Mouse (Mus musculus): ENCODE measurements at regions not wholly inside any gene's neighbourhood (a gene's known extent, or its start where the extent isn't known, plus 50 kb on each side); places are given as distances from the start of the nearest gene placed in this dataset.

GRCm38 (mm10) chr8:116215286-116215860 lies 289.4 kb upstream of the Dynlrb2 start:
- DNase-seq, result no peak

DNA sequence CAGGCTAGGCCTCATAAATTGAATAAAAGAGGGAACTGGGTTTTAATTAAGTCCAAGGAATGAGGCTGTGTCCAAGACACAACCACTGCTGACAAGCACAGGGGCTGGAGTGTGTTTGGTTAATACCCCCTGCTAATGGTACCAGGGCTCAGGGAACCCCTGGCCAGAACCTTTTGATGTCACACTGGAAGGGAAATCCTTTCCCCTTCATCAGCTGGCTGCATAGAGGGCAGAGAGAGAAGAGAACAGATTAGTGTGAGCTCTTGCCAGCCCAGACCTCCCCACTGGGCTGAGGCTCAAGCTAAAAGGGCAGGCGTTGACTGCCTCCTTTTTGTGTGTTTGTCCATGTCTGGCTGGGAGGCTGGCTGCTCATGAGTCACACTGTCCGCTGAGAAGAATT lies 301.1 kb upstream of the Dynlrb2 start:
- peak; percentile 8 to 12 for DNase-seq

- no peak for DNase-seq
Observed at GRCm38 (mm10) chr8:116200459-116200999, 304.2 kb upstream of the Dynlrb2 start.

GRCm38 (mm10) chr8:116196623-116197184 lies 308.1 kb upstream of the Dynlrb2 start:
- no peak for DNase-seq

DNA sequence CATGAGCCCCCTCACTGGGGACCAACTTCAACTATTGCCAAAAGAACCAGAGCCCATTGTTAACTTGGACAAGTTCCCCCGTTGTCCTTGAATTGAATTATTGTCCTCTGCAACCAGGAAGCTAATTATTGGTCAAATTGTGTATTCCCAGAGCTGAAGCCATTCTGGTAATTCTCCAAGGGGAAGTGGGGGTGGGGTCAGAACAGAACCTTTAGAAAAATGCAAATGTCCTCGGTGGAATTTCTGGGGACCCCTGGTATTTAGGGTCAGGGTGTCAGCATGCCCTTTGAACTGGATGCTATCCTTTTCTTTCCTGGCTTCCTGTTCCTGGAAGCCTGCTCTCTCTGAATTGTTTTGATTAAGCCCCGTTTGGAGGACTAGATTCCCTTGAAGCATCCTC lies 312.7 kb upstream of the Dynlrb2 start:
- DNase-seq, result no peak

- DNase-seq, result no peak
Observed at GRCm38 (mm10) chr8:116185206-116185605, 319.6 kb upstream of the Dynlrb2 start.

- DNase-seq, result no peak
Observed at GRCm38 (mm10) chr8:116184241-116184640, 320.5 kb upstream of the Dynlrb2 start.

DNA sequence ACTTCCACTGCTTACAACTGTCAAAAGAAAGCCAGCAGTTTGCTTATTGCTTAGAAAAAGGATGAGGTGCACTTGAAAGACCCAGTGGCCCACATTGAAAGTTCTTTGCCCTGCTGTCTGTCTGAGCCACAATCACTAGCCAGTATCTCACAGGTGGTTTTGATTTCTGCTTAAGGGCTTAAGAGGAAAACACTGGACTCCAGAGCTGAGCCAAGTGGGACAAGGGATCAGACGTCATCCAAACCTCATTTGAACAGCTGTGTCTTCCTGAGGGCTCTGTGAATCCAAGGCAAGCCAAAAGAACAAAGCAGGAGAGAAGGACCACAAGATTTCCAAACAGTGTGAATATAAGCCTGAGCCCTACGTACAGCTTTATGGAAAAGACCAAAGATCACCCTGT lies 326.8 kb upstream of the Dynlrb2 start:
- DNase-seq, result no peak

DNA sequence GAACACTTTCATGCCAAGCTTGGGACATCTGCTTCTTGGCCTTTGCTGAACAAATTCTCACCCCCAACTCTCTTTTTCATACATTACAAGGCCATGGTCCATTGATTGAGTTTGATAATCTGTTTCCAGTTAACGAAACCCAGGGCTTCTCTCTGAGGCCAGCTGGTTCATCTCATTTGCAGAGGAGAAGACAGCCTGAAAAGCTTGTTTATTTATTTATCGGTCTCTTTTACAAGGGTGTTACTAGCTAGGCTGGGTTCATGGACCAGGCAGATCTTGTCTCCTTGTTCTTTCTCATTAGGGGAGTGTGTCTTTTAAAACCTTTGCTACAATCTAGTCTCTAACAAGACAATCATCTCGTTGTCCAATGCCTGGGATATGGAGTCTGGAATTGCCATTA lies 329.9 kb upstream of the Dynlrb2 start:
- DNase-seq, result no peak

GRCm38 (mm10) chr8:116173961-116174360 lies 330.8 kb upstream of the Dynlrb2 start:
- DNase-seq, result no peak

GRCm38 (mm10) chr8:116167874-116168273 lies 336.9 kb upstream of the Dynlrb2 start:
- no peak for DNase-seq

- no peak for DNase-seq
Observed at GRCm38 (mm10) chr8:116164989-116165299, 339.8 kb upstream of the Dynlrb2 start.

DNA sequence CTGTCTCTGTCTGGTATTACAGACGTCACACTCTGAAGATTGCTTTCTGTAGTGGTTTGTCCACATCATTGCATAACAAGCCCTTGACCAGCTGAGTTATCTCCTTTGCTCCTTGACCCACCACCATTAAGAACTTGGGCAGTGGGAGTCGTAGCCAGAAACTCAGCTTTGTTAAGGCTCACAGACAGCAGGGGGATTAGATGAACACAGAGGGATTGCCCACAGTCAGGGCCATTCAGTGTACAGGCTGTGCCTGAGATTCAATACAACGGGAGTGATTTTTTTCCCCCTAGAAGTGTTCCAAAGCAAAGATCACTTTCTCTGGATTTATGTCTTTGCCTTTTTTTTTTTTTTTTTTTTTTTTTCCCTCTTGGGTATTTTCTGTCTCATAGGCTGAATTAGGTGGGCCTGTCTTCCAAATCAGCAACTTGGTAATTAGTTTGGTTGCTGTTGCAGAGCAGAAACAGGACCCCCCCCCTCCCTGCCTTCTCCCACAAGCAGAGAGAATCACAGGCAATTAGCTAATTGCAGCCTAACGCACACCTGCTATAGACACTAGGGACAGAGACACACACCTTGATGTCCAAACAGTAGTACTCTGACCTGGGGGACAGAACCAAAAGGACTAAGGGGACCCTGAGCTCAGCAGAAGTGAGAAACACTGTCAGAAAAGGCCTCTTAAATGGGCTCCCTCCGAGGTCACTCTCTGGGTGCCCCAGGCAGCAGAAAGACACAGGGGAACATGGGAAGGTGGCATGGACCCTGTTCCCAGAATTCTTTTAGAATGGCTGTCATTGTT lies 340.4 kb upstream of the Dynlrb2 start:
- no peak for DNase-seq

- no peak for DNase-seq
Observed at GRCm38 (mm10) chr8:116160932-116161331, 343.8 kb upstream of the Dynlrb2 start.

DNA sequence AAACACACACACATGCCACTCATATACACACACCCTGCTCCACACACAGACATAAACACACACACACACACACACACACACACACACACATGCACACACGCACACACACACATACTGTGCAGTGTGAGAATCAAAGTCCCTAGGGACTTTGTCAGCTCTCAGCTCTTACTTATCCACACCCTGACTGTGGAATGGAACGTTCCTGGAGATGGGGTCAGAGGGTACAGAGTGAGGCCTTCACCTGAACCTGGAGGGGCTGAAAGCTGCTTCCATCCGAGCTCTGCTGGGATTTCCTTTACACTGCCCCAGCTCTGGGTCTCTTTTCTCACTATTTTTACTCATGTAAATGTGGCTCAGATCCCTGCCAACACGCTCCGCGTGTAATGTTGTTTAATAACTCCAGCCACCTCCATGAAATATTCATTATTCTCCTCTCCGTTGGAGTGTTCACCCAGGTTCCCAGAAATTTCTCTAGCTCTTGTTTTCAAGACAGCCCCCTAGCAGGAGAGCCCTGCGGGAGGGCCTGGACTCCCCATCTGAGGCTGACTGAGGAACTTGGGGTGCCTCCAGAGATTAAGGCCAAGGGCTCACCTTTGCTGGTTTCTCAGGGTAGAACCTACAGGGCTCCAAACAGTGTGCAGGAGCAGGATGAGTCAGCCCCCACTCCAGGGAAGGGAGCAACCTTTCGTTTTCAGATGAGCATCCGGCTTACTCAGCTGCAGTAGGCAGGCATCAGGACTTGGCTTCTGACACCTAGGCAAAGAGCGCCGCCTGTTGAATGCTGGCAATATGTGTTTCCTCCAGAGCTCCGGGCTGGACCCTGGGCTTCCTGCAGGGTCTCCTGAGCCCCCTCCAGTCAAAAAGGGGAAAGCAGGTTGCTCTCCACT lies 360.8 kb upstream of the Dynlrb2 start:
- DNase-seq, result peak; percentile 79 to 80

- no peak for DNase-seq
Observed at GRCm38 (mm10) chr8:116141363-116141762, 363.4 kb upstream of the Dynlrb2 start.

DNA sequence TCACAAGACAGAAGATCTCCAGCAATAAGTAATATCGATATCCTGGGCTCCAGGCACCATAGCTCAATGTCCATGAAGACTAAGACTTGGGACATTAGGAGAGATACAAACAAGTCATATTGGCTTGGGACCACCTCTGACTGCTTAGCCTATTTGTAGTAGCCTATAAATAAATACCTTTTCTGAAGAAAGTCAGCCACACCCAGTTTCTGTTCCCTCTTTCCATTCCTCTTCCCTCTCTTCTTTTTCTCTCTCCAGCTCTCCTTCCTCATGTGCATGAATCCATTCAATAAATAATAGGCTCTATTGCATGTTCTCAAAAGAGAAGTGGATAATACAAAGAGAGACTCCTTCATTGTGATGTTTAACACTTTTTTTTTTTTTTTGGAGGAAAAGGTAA lies 364.8 kb upstream of the Dynlrb2 start:
- no peak for DNase-seq

DNA sequence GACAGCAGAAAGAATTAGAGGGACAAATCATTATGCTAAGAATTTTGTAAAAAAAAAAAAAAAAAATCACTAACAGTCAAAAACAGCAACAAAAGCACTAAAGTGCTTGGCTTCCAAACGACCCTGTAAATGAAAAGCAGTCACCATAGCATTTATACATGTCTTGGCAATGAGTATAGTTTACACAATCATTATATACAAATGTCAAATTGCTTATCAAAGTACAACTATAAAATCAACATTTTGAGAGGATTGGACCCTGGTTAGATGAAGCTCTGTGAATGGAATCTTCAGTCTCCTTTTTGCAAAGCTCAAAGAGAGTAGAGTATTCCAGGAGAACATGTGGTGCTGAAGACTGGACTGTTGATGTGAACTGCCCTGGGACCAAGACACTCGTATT lies 367.0 kb upstream of the Dynlrb2 start:
- no peak for DNase-seq

DNA sequence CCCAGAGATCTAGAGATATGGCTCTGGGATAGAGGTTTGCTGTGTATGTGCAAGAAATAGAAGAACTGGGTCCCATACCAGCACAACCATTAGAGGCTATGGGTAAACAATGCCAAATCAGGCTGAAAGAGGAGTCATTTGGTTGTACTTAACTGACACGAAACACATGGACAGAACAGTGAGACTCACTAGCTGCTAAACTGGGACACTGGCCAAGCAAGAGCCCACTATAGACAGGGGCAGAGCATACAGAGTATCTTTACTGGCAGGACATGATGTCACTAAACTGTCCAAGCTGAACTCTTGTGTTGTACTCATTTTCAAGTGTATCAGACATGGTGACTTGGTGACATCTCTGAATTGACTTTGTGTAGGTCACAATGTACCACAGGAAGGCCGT lies 371.3 kb upstream of the Dynlrb2 start:
- no peak for DNase-seq

DNA sequence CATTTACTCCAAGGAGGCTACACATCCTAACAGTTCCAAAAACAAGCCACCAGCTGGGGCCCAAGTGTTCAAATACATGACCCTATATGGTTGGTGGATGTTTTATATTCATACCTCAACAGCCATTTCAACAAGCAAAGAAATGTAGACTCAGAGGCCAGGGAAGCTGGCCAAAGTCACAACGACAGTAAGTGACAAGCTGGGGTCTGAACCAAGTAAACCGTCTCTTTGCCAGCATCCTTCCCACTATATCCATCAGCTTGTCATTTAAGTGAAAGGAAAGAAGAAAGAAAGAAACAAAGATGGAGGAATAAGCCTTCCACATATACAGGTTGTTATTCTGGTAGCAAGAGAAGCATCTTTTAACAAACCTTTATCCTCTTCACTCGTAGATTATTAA lies 371.7 kb upstream of the Dynlrb2 start:
- DNase-seq, result no peak

DNA sequence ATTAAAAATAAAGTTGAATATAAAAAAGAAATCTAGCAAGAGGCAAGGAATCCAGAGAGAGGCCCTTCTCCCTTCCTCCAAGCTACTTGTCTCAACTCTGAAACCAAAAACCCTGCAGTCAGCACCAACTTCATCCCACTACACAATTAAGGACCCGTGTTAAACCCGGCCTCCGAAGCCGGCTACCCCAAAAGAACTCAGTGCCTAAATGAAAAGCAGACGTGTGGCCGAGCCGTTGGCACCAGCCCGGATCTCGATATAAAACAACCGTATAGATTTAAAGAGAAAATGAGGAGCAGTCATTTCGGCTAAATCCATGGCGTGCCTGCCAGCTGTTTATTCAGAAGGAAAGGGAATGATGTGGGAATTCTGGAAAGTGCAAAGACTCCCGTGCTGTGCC lies 384.7 kb upstream of the Dynlrb2 start:
- no peak for DNase-seq

DNA sequence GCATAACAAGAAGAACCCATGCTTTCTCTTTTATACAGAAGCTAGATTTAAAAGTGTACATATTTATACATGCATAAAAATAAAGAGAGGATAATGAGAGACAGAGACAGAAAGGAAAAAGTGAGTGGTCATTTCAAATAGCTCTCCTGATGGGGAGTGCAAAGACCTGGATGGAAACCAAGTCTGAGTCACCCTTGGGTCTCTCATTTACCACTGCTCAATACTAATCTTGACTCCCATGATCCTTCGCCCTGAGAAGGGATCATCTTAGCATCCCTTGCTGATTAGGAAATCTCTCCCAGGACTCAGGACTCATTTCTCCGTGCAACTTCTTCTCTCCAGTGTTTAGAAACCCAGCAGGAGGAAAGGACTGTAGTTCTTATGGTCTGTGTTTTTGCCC lies 386.9 kb upstream of the Dynlrb2 start:
- no peak for DNase-seq

- peak; percentile 20 to 22 for DNase-seq
Observed at GRCm38 (mm10) chr8:116116625-116117024, 388.1 kb upstream of the Dynlrb2 start.
